In the genomic region with DNA sequence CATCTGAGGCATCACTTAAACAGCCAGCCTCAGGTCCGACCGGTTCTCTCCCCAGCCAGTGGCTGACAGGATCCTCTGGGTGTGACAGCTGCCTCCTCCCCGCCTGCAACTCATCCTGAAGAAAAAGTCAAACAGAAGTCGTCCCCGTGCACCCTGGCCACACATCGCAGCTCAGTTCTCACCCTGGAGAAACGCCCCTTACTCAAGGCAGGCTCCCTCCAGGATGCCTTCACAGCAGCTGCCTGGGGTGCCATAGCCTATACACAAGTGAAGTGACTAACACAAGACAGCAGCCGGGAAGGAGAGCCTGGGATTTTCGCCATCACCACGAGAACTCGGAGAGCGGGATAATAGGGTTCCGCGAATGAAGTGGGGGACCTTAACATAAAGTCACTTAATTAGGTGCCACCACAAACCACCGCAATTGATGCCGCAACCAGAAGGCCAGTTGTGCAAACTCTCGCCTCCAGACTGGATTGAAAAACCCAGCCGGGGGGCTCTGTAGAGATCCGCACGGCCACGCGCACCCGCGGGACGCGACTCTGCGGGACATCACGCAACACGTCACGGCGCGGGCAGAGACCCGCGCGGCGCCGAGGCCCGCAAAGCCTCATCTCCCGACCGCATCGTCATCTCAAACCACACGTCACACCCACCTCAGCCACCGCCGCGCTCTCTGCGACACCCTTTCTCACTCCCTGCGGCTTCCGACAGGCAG, we compare ENCODE assay signal across 8 mouse cellular contexts. TPM values are rescaled to one million over a fixed set of nuclear protein-coding genes. Genes with fewer than 3 reads are reported as not detected.
DNase-seq lines count a peak whose midpoint lies in the region; ATAC-seq and TF ChIP-seq lines count a peak whose summit lies in the region.

No protein-coding gene starts in this region.

- ATAC-seq in liver, embryonic 15.5 days (ENCODE audit: insufficient read depth), result peak; percentile 71

- no peaks in the 10 kb centered on the region for H3K27me3 ChIP-seq in liver, embryonic 15.5 days

- H3K9me3 ChIP-seq in liver, embryonic 15.5 days (replicated peaks), result no peaks in the 10 kb centered on the region

- TF ChIP-seq CTCF in lung, adult 2 months (IDR thresholded peaks at IDR 0.05; ENCODE audit: insufficient read depth, low read length), result no peak
- no peak for TF ChIP-seq CTCF in cortical plate, adult 2 months (IDR thresholded peaks at IDR 0.05; ENCODE audit: extremely low read depth, insufficient read depth, low read length)
- TF ChIP-seq CTCF in olfactory bulb, adult 2 months (IDR thresholded peaks at IDR 0.05; ENCODE audit: insufficient read depth, low read depth, low read length), result no peak

- H3K27ac ChIP-seq in cortical plate, adult 2 months (ENCODE audit: insufficient read depth, low read length), result peak overlapping the region; percentile 87
- H3K27ac ChIP-seq in liver, embryonic 15.5 days (replicated peaks), result peak overlapping the region; percentile 86
- peak overlapping the region; percentile 40 for H3K27ac ChIP-seq in olfactory bulb, adult 2 months (ENCODE audit: insufficient read depth, low read depth, low read length)

- WGBS in lung, adult 2 months, result under 1% methylated on average over 48 of the region's 48 CpGs
- WGBS in liver, embryonic 15.5 days (ENCODE audit: insufficient replicate concordance), result under 1% methylated on average over 48 of the region's 48 CpGs
- under 1% methylated on average over 43 of the region's 48 CpGs for WGBS in olfactory bulb, adult 2 months

- peaks cover 22% of the 10 kb centered on the region for H3K36me3 ChIP-seq in liver, embryonic 15.5 days (replicated peaks)

- H3K4me3 ChIP-seq in lung, adult 2 months (replicated peaks; ENCODE audit: extremely low read depth, low read depth, low read length), result peak overlapping the region; percentile 91
- peak overlapping the region; percentile 93 for H3K4me3 ChIP-seq in cortical plate, adult 2 months (ENCODE audit: insufficient read depth, low read length)
- H3K4me3 ChIP-seq in liver, embryonic 15.5 days (replicated peaks), result peak overlapping the region; percentile 92
- peak overlapping the region; percentile 63 for H3K4me3 ChIP-seq in olfactory bulb, adult 2 months (ENCODE audit: insufficient read depth, low read depth, low read length)

- H3K9ac ChIP-seq in liver, embryonic 15.5 days, result peak overlapping the region; percentile 84

- no peaks in the 10 kb centered on the region; the same call in 1 of the 2 replicates for H3K4me1 ChIP-seq in lung, adult 2 months (ENCODE audit: control insufficient read depth, insufficient read depth, low read length)
- no peaks in the 10 kb centered on the region; the same call in 1 of the 2 replicates for H3K4me1 ChIP-seq in cortical plate, adult 2 months (ENCODE audit: control insufficient read depth, insufficient read depth, low read length)
- H3K4me1 ChIP-seq in liver, embryonic 15.5 days (replicated peaks), result peaks cover 23% of the 10 kb centered on the region
- peaks cover 5% of the 10 kb centered on the region; the same call in 1 of the 2 replicates for H3K4me1 ChIP-seq in olfactory bulb, adult 2 months (ENCODE audit: control insufficient read depth, insufficient read depth, low read length)

- no peak for TF ChIP-seq POLR2A in lung, adult 2 months (IDR thresholded peaks at IDR 0.05; ENCODE audit: borderline replicate concordance, extremely low read depth, low read depth, low read length)
- no peak; the same call in 1 of the 2 replicates for TF ChIP-seq POLR2A in cortical plate, adult 2 months (IDR thresholded peaks at IDR 0.05; ENCODE audit: extremely low read depth, insufficient read depth, low read length)
- TF ChIP-seq POLR2A in olfactory bulb, adult 2 months (IDR thresholded peaks at IDR 0.05; ENCODE audit: insufficient read depth, low read depth, low read length), result no peak

- peak overlapping the region; percentile 93 for H3K4me2 ChIP-seq in liver, embryonic 15.5 days

- DNase-seq in lung, adult 2 months, result no peak
- no peak for DNase-seq in lung, postnatal 14 days
- DNase-seq in Muller cell, postnatal 12 days (ENCODE audit: inconsistent ontology term), result peak; percentile 47
- DNase-seq in heart, postnatal 4 days, result peak; percentile 6
- DNase-seq in left cerebral cortex, adult 11 months (ENCODE audit: low spot score), result no peak

RNA-seq across cellular contexts. Expression of a gene that starts 0.5 kb away (rescaled TPM):
- 9.7 and 13.3 TPM in 2 replicates for polyA plus RNA-seq in lung, adult 2 months (2012; rRNA removed)
- 23.8 and 24.2 TPM in 2 replicates for polyA plus RNA-seq in cortical plate, adult 2 months (2012; rRNA removed)
- total RNA-seq in heart, postnatal 4 days (2021), result 10 to 100 TPM; 16.1 to 21.5 TPM
- polyA plus RNA-seq in liver, embryonic 15.5 days (2015; fragmentation: Nextera tagmentation; extraction: Ambion mirVana), result 6.6 and 7.6 TPM in 2 replicates
- not detected in 2 replicates for polyA plus RNA-seq in olfactory bulb, adult 2 months (2012; ENCODE audit: insufficient read depth, insufficient read length, low replicate concordance, missing spikeins)

RNA-seq across cellular contexts. Expression of a gene that starts 30.2 kb away (rescaled TPM):
- not detected in 2 replicates for polyA plus RNA-seq in lung, adult 2 months (2012; rRNA removed)
- 1.5 and 1.9 TPM in 2 replicates for polyA plus RNA-seq in cortical plate, adult 2 months (2012; rRNA removed)
- total RNA-seq in heart, postnatal 4 days (2021), result not detected
- polyA plus RNA-seq in liver, embryonic 15.5 days (2015; fragmentation: Nextera tagmentation; extraction: Ambion mirVana), result not detected in 2 replicates
- polyA plus RNA-seq in olfactory bulb, adult 2 months (2012; ENCODE audit: insufficient read depth, insufficient read length, low replicate concordance, missing spikeins), result not detected in 2 replicates

RNA-seq across cellular contexts. Expression of a gene that starts 30.4 kb away (rescaled TPM):
- 5.6 and 6.2 TPM in 2 replicates for polyA plus RNA-seq in lung, adult 2 months (2012; rRNA removed)
- polyA plus RNA-seq in cortical plate, adult 2 months (2012; rRNA removed), result 58.8 and 63.1 TPM in 2 replicates
- total RNA-seq in heart, postnatal 4 days (2021), result 10 to 100 TPM; 55.7 to 56.8 TPM
- 34.1 and 42.4 TPM in 2 replicates for polyA plus RNA-seq in liver, embryonic 15.5 days (2015; fragmentation: Nextera tagmentation; extraction: Ambion mirVana)
- not detected in 2 replicates for polyA plus RNA-seq in olfactory bulb, adult 2 months (2012; ENCODE audit: insufficient read depth, insufficient read length, low replicate concordance, missing spikeins)

Comparison
In these comparisons a context has a peak if more than half of its experiments do, and no peak if none do; other contexts are left out.
1. DNase-seq: peak in Muller cell, postnatal 12 days (single experiment) and heart, postnatal 4 days (single experiment); none in lung, adult 2 months (single experiment), lung, postnatal 14 days (single experiment) and left cerebral cortex, adult 11 months (single experiment).
2. Peak in every context shown above with its lines, with median percentiles within 50 percentile points of each other: H3K4me3 ChIP-seq and H3K27ac ChIP-seq.